Mouse (Mus musculus): ENCODE measurements around the gene Hspb11.

GRCm38 (mm10) chr4:107249471-107249870 is 3.9 kb upstream of the Hspb11 start:
- TF ChIP-seq POLR2A (IDR thresholded peaks at IDR 0.05; ENCODE audit: borderline replicate concordance, insufficient read depth, low read length) (no peak), CTCF (IDR thresholded peaks at IDR 0.05; ENCODE audit: borderline replicate concordance, insufficient read depth, low read depth, low read length) (no peak)

All from cerebellum, adult 2 months (tissue).